Mouse (Mus musculus) intestine, embryonic 14.5 days (tissue): ENCODE measurements around the gene Rassf3. TPM values are rescaled to one million over a fixed set of nuclear protein-coding genes. Genes with fewer than 3 reads are reported as not detected.

ENCODE experiments used
- ATAC-seq: fragments of 200-750 bp; cut with Nextera tagmentation; replicated peaks from 2 replicates; pipeline ENCODE4 v1.8.0; 2017; ENCODE audit warnings: low read depth, moderate number of reproducible peaks, moderate TSS enrichment, moderate library complexity; ENCODE audit not compliant: low FRiP score, low TSS enrichment
- DNase-seq: peaks from one replicate; pipeline ENCODE4 v3.0.0-alpha.2; 2018; ENCODE audit warnings: low spot score
- H3K27ac ChIP-seq: fragments of 300-500 bp; sonication (generic); 2 replicates; pipeline ENCODE4 v1.5.1; 2014; ENCODE audit warnings: low read depth, mild to moderate bottlenecking, control low read depth
- H3K27me3 ChIP-seq: fragments of 300-500 bp; sonication (generic); replicated peaks from 2 replicates; pipeline ENCODE4 v1.6.1; 2014; ENCODE audit warnings: low read length, control low read depth; ENCODE audit not compliant: control insufficient read depth, insufficient read depth
- H3K36me3 ChIP-seq: fragments of 300-500 bp; sonication (generic); 2 replicates; pipeline ENCODE4 v1.6.1; 2014; ENCODE audit warnings: low read length, control low read depth; ENCODE audit not compliant: control insufficient read depth, insufficient read depth
- H3K4me1 ChIP-seq: fragments of 300-500 bp; sonication (generic); replicated peaks from 2 replicates; pipeline ENCODE4 v1.6.1; 2014; ENCODE audit warnings: low read length, control low read depth, mixed read lengths; ENCODE audit not compliant: control insufficient read depth, insufficient read depth
- H3K4me2 ChIP-seq: fragments of 300-500 bp; sonication (generic); 2 replicates; pipeline ENCODE4 v1.6.1; 2014; ENCODE audit warnings: low read length
- H3K4me3 ChIP-seq: fragments of 300-500 bp; sonication (generic); 2 replicates; pipeline ENCODE4 v1.5.1; 2014; ENCODE audit warnings: low read depth, low read length, control low read depth, mixed read lengths
- H3K9ac ChIP-seq: fragments of 300-500 bp; sonication (generic); 2 replicates; pipeline ENCODE4 v1.6.1; 2014; ENCODE audit warnings: mild to moderate bottlenecking, low read length
- H3K9me3 ChIP-seq: fragments of 300-500 bp; sonication (generic); 2 replicates; pipeline ENCODE4 v1.6.1; 2016; ENCODE audit warnings: low read length, control low read depth; ENCODE audit not compliant: control insufficient read depth
- WGBS: fragments of 180-500 bp; shearing (Covaris S2); extraction: QIAGEN DNeasy Blood & Tissue Kit; methylation state at CpG from one replicate; pipeline ENCODE4 v1.1.7; 2014; 5-methylcytosine and 5-hydroxymethylcytosine counted together
- polyA plus RNA-seq: library from polyadenylated mRNA; unstranded; fragments of >200 nt; fragmentation: Nextera tagmentation; extraction: Ambion mirVana; gene quantifications from 2 replicates; pipeline ENCODE4 v1.2.1, GENCODE M21; 2014

Gene Rassf3
- polyA plus RNA-seq, 1 experiment from 2014 or later = 24.6 TPM

DNA sequence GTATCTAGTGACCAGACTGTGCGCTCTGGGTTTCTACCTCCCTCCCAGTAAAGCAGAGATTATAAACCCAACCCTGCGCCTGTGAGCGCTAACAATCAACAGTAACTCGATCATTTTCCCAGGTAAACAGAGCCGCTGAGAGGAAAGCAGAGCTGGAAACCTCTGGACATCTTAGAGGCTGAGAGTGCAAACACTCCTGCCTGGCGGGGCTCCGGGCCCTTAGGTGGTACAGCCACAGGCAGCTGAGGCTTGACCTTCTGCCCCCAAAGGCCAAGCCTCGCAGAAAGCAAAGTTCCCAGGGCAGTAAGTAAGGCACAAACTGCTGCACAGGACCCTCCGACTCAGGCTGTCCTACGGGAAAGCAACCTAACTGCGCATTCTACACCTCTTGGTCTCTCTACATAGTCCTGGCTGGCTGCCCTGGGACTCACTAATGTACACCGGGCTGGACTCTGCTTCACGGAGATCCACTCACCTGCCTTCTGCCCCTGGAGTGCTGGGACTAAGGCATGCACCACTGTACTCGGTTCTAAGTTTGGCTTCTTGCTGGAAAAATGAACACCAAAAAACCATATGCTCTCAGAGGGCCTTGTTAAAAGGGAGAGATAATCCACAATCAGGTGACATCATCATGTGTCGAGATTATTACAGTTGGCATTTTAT lies 41.6 kb downstream of the Rassf3 start:
- Histone ChIP-seq H3K9me3 (no peaks in the 10 kb centered on the region), H3K9ac (no peak overlapping the region), H3K27me3 (no peaks in the 10 kb centered on the region), H3K4me3 (no peak overlapping the region), H3K4me2 (no peak overlapping the region), H3K36me3 (no peaks in the 10 kb centered on the region; the same call in 1 of the 2 replicates), H3K27ac (no peak overlapping the region), H3K4me1 (peaks cover 60% of the 10 kb centered on the region)
- 58% methylated on average over 15 of the region's 15 CpGs for WGBS
- ATAC-seq (no peak), DNase-seq (no peak)

DNA sequence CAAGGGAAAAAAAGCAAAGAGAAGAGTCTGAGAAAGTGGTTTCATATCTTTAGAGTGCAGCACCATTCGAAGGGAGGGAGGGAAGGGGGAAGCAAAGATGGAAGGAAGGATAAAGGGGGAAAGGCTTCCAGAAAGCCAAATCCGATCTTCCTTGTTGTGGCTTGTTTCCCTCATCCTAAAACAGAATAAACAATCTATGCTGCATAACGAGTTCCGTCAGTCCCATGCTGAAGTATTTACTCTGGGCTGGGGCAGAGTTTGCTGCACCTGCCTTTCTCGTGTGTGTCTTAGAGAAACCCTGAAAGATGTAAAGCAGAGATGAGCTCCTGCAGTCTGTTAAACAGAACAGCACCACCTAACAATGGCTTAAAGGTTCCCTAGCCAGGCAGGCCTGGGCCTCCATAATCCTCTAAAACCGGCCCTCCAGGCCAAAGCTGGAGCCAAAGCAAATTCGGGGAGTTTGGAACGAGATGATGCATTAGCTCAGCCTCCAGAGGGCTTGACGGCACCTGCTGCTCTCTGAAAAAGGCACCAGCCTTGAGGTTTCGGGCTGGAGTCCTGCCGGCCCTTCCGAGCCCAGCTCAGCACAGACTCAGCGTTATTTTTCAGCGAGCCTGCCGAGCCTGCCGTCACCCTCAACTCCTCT lies 43.4 kb downstream of the Rassf3 start:
- Histone ChIP-seq H3K4me1 (peaks cover 76% of the 10 kb centered on the region), H3K27ac (peak overlapping the region; percentile 77), H3K9me3 (no peaks in the 10 kb centered on the region), H3K36me3 (no peaks in the 10 kb centered on the region), H3K9ac (no peak overlapping the region), H3K27me3 (no peaks in the 10 kb centered on the region), H3K4me2 (peak overlapping the region; percentile 18; the same call in 1 of the 2 replicates), H3K4me3 (no peak overlapping the region)
- ATAC-seq = no peak
- no peak for DNase-seq
- 28% methylated on average over 16 of the region's 16 CpGs for WGBS

- Histone ChIP-seq H3K36me3 (no peaks in the 10 kb centered on the region), H3K9me3 (no peaks in the 10 kb centered on the region), H3K9ac (no peak overlapping the region), H3K4me3 (no peak overlapping the region), H3K4me2 (peak overlapping the region; percentile 18; the same call in 1 of the 2 replicates), H3K27ac (peak overlapping the region; percentile 77), H3K4me1 (peaks cover 78% of the 10 kb centered on the region), H3K27me3 (no peaks in the 10 kb centered on the region)
- WGBS = 27% methylated on average over 12 of the region's 12 CpGs
- DNase-seq = peak; percentile 59
- no peak for ATAC-seq
These were observed 44.0 kb downstream of the Rassf3 start for GRCm38 (mm10) chr10:121432041-121432634.

- H3K27ac ChIP-seq = no peak overlapping the region; the same call in 1 of the 2 replicates
- WGBS = 65% methylated on average over 15 of the region's 15 CpGs
- H3K4me2 ChIP-seq = no peak overlapping the region
- DNase-seq (no peak), ATAC-seq (no peak)
- no peaks in the 10 kb centered on the region for H3K27me3 ChIP-seq
- peaks cover 70% of the 10 kb centered on the region for H3K4me1 ChIP-seq
- H3K9ac ChIP-seq = no peak overlapping the region
- H3K36me3 ChIP-seq = no peaks in the 10 kb centered on the region
- H3K9me3 ChIP-seq = no peaks in the 10 kb centered on the region
- no peak overlapping the region for H3K4me3 ChIP-seq
These were observed 45.2 kb downstream of the Rassf3 start for GRCm38 (mm10) chr10:121430764-121431540.

DNA sequence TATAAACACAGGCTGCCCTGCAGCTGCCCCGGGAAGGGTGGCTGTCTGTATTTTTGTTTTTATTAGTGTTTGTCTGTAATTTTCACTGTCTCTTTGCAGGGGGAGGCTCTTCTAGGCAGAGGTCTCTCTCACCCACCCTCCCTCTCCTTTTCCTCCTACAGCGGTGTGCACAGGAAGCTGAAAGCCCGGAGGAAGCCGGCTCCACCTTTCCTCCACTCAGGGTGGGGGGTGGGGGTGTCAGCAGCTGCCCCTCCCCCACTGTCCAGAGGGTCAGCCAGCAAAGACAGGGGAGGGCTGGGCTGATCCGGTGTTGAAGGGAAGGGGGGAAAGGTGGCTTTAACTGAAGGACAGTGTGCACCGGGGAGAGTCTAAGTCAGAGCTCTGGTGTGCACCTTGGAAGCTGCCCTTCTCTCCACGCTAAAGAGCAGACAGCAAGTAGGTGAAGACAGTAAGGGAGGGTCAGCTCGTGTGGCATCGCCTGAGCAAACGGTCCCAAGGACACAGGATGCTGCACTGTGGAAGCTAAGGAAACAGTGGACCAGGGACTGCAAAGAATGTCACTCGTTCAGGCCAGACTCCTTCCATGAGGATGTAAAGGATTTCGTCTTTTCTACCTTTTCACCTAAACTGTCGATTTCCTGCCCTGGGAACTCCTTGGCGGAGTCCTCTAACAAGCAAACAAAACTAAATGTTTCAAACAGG lies 46.0 kb downstream of the Rassf3 start:
- DNase-seq = no peak
- Histone ChIP-seq H3K27ac (peak overlapping the region; percentile 77), H3K9me3 (no peaks in the 10 kb centered on the region), H3K4me1 (peaks cover 62% of the 10 kb centered on the region), H3K27me3 (no peaks in the 10 kb centered on the region), H3K4me2 (peak overlapping the region; percentile 40), H3K4me3 (no peak overlapping the region; the same call in 1 of the 2 replicates), H3K36me3 (no peaks in the 10 kb centered on the region), H3K9ac (peak overlapping the region; percentile 16; the same call in 1 of the 2 replicates)
- WGBS = 16% methylated on average over 14 of the region's 14 CpGs
- ATAC-seq = peak; percentile 13; the same call in 1 of the 2 replicates

DNA sequence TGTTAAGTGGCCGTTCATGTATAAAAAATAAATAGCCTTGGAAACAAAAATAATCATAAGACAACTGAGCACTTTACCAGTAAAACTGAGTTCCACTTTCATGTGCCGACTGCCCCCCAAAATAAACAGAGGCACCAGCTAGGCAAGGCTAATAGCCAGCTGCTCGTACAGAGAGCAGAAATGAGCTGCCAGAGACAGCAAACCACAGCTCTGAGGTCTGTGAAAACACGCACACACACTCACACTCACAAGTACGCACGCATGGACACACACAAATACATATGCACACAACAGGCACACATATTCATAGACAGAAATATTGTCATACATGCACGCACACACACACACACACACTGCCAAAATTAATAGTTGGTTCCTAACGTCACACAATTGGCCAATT lies 46.6 kb downstream of the Rassf3 start:
- H3K4me3 ChIP-seq = no peak overlapping the region; the same call in 1 of the 2 replicates
- DNase-seq = peak; percentile 61
- WGBS = 19% methylated on average over 8 of the region's 8 CpGs

DNA sequence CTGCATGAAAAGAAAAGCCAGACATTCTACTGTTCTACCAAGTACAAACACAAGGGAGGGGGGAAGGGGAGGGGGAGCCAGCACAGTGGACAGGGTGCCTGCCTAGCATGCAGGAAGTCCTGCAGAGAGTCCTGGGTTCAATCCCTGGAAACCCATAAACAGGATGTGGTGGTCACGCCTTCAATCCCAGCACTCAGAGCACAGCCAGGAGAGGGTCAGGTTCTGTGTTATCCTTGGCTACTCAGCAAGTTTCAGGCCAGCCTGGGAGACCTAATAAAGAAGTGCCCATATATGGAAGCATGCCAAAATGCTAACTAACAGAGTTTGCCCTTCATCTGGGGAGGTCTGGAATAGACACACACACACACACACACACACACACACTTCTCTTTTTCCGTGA lies 47.1 kb downstream of the Rassf3 start:
- no peaks in the 10 kb centered on the region for H3K9me3 ChIP-seq
- H3K4me2 ChIP-seq = peak overlapping the region; percentile 40
- peak overlapping the region; percentile 77 for H3K27ac ChIP-seq
- 17% methylated on average over 2 of the region's 2 CpGs for WGBS
- H3K9ac ChIP-seq = no peak overlapping the region
- DNase-seq (no peak), ATAC-seq (no peak)
- H3K36me3 ChIP-seq = no peaks in the 10 kb centered on the region
- H3K4me3 ChIP-seq = no peak overlapping the region
- H3K4me1 ChIP-seq = peaks cover 60% of the 10 kb centered on the region
- H3K27me3 ChIP-seq = no peaks in the 10 kb centered on the region

More for the DNA sequence above, 46.6 kb downstream of the Rassf3 start:
- peak overlapping the region; percentile 40 for H3K4me2 ChIP-seq
- peak overlapping the region; percentile 77 for H3K27ac ChIP-seq
- H3K9me3 ChIP-seq = no peaks in the 10 kb centered on the region
- H3K9ac ChIP-seq = no peak overlapping the region
- no peaks in the 10 kb centered on the region for H3K36me3 ChIP-seq
- no peaks in the 10 kb centered on the region for H3K27me3 ChIP-seq
- peak; percentile 26; the same call in 1 of the 2 replicates for ATAC-seq
- H3K4me1 ChIP-seq = peaks cover 60% of the 10 kb centered on the region
